Mouse (Mus musculus): ENCODE measurements around the gene Pcdh9. TPM values are rescaled to one million over a fixed set of nuclear protein-coding genes. Genes with fewer than 3 reads are reported as not detected.
A peak's percentile ranks its signal among the peaks of the same experiment; 100 is the strongest.

The Pcdh9 gene
- polyA plus RNA-seq, 1 experiment from 2014 or later = 33.7 TPM

- Histone ChIP-seq H3K27me3 (replicated peaks; ENCODE audit: control insufficient read depth, insufficient read depth, low read length) (no peaks in the 10 kb centered on the region), H3K27ac (replicated peaks; ENCODE audit: low read depth, low read length) (no peak overlapping the region), H3K4me2 (ENCODE audit: low read depth, low read length) (no peak overlapping the region), H3K4me3 (ENCODE audit: low read depth, low read length) (no peak overlapping the region), H3K9ac (ENCODE audit: low read depth, low read length) (no peak overlapping the region), H3K4me1 (ENCODE audit: control insufficient read depth, insufficient read depth, low read length) (no peaks in the 10 kb centered on the region), H3K36me3 (ENCODE audit: control insufficient read depth, insufficient read depth, low read length) (no peaks in the 10 kb centered on the region), H3K9me3 (ENCODE audit: control insufficient read depth, low read length) (no peaks in the 10 kb centered on the region)
- 70% methylated on average over 2 of the region's 2 CpGs for WGBS
- ATAC-seq (ENCODE audit: low read depth) = no peak
- peak; percentile 6 for DNase-seq (ENCODE audit: low spot score)
Measured at GRCm38 (mm10) chr14:93762855-93763254, 127.6 kb downstream of the Pcdh9 start.

GRCm38 (mm10) chr14:93734077-93734673, 156.3 kb downstream of the Pcdh9 start:
- H3K4me3 ChIP-seq (ENCODE audit: low read depth, low read length) = no peak overlapping the region
- no peaks in the 10 kb centered on the region for H3K9me3 ChIP-seq (ENCODE audit: control insufficient read depth, low read length)
- peak; percentile 50 for ATAC-seq (ENCODE audit: low read depth)
- H3K9ac ChIP-seq (ENCODE audit: low read depth, low read length) = no peak overlapping the region
- no peaks in the 10 kb centered on the region for H3K27me3 ChIP-seq (replicated peaks; ENCODE audit: control insufficient read depth, insufficient read depth, low read length)
- peak; percentile 50 for DNase-seq (ENCODE audit: low spot score)
- H3K27ac ChIP-seq (replicated peaks; ENCODE audit: low read depth, low read length) = no peak overlapping the region
- H3K4me2 ChIP-seq (ENCODE audit: low read depth, low read length) = no peak overlapping the region
- H3K36me3 ChIP-seq (ENCODE audit: control insufficient read depth, insufficient read depth, low read length) = no peaks in the 10 kb centered on the region
- WGBS = 55% methylated on average over 10 of the region's 10 CpGs
- no peaks in the 10 kb centered on the region for H3K4me1 ChIP-seq (ENCODE audit: control insufficient read depth, insufficient read depth, low read length)

GRCm38 (mm10) chr14:93725798-93726197, 164.7 kb downstream of the Pcdh9 start:
- Histone ChIP-seq H3K27ac (replicated peaks; ENCODE audit: low read depth, low read length) (no peak overlapping the region), H3K36me3 (ENCODE audit: control insufficient read depth, insufficient read depth, low read length) (no peaks in the 10 kb centered on the region), H3K9me3 (ENCODE audit: control insufficient read depth, low read length) (no peaks in the 10 kb centered on the region), H3K4me1 (ENCODE audit: control insufficient read depth, insufficient read depth, low read length) (no peaks in the 10 kb centered on the region), H3K27me3 (replicated peaks; ENCODE audit: control insufficient read depth, insufficient read depth, low read length) (no peaks in the 10 kb centered on the region), H3K9ac (ENCODE audit: low read depth, low read length) (no peak overlapping the region), H3K4me2 (ENCODE audit: low read depth, low read length) (no peak overlapping the region), H3K4me3 (ENCODE audit: low read depth, low read length) (no peak overlapping the region)
- ATAC-seq (ENCODE audit: low read depth) (no peak), DNase-seq (ENCODE audit: low spot score) (no peak)
- WGBS = 34% methylated on average over 1 of the region's 1 CpGs

- no peak overlapping the region for H3K4me3 ChIP-seq (ENCODE audit: low read depth, low read length)
- H3K9ac ChIP-seq (ENCODE audit: low read depth, low read length) = no peak overlapping the region
Measured at GRCm38 (mm10) chr14:93719208-93719607, 171.3 kb downstream of the Pcdh9 start.

GRCm38 (mm10) chr14:93713250-93713935, 177.1 kb downstream of the Pcdh9 start:
- WGBS = 72% methylated on average over 12 of the region's 12 CpGs

More at GRCm38 (mm10) chr14:93719208-93719607, 171.3 kb downstream of the Pcdh9 start:
- DNase-seq (ENCODE audit: low spot score) = no peak
- H3K36me3 ChIP-seq (ENCODE audit: control insufficient read depth, insufficient read depth, low read length) = no peaks in the 10 kb centered on the region
- no peaks in the 10 kb centered on the region for H3K9me3 ChIP-seq (ENCODE audit: control insufficient read depth, low read length)
- ATAC-seq (ENCODE audit: low read depth) = no peak
- H3K4me1 ChIP-seq (ENCODE audit: control insufficient read depth, insufficient read depth, low read length) = no peaks in the 10 kb centered on the region
- no peak overlapping the region for H3K27ac ChIP-seq (replicated peaks; ENCODE audit: low read depth, low read length)
- H3K4me2 ChIP-seq (ENCODE audit: low read depth, low read length) = no peak overlapping the region
- no peaks in the 10 kb centered on the region for H3K27me3 ChIP-seq (replicated peaks; ENCODE audit: control insufficient read depth, insufficient read depth, low read length)
- 81% methylated on average over 1 of the region's 1 CpGs for WGBS

GRCm38 (mm10) chr14:93708651-93709050, 181.8 kb downstream of the Pcdh9 start:
- Histone ChIP-seq H3K36me3 (ENCODE audit: control insufficient read depth, insufficient read depth, low read length) (no peaks in the 10 kb centered on the region), H3K4me1 (ENCODE audit: control insufficient read depth, insufficient read depth, low read length) (no peaks in the 10 kb centered on the region), H3K9ac (ENCODE audit: low read depth, low read length) (no peak overlapping the region), H3K27me3 (replicated peaks; ENCODE audit: control insufficient read depth, insufficient read depth, low read length) (no peaks in the 10 kb centered on the region), H3K9me3 (ENCODE audit: control insufficient read depth, low read length) (no peaks in the 10 kb centered on the region), H3K4me2 (ENCODE audit: low read depth, low read length) (no peak overlapping the region), H3K4me3 (ENCODE audit: low read depth, low read length) (no peak overlapping the region), H3K27ac (replicated peaks; ENCODE audit: low read depth, low read length) (no peak overlapping the region)
- 55% methylated on average over 3 of the region's 3 CpGs for WGBS
- DNase-seq (ENCODE audit: low spot score) = no peak
- ATAC-seq (ENCODE audit: low read depth) = no peak

More at GRCm38 (mm10) chr14:93713250-93713935, 177.1 kb downstream of the Pcdh9 start:
- Histone ChIP-seq H3K27ac (replicated peaks; ENCODE audit: low read depth, low read length) (no peak overlapping the region), H3K27me3 (replicated peaks; ENCODE audit: control insufficient read depth, insufficient read depth, low read length) (no peaks in the 10 kb centered on the region), H3K9ac (ENCODE audit: low read depth, low read length) (no peak overlapping the region), H3K9me3 (ENCODE audit: control insufficient read depth, low read length) (no peaks in the 10 kb centered on the region), H3K36me3 (ENCODE audit: control insufficient read depth, insufficient read depth, low read length) (no peaks in the 10 kb centered on the region), H3K4me3 (ENCODE audit: low read depth, low read length) (no peak overlapping the region), H3K4me1 (ENCODE audit: control insufficient read depth, insufficient read depth, low read length) (no peaks in the 10 kb centered on the region), H3K4me2 (ENCODE audit: low read depth, low read length) (no peak overlapping the region)
- DNase-seq (ENCODE audit: low spot score) (no peak), ATAC-seq (ENCODE audit: low read depth) (no peak)

- ATAC-seq (ENCODE audit: low read depth) = no peak
- peak overlapping the region; percentile 23; the same call in 1 of the 2 replicates for H3K4me2 ChIP-seq (ENCODE audit: low read depth, low read length)
Measured at GRCm38 (mm10) chr14:93701385-93702101, 188.9 kb downstream of the Pcdh9 start.

GRCm38 (mm10) chr14:93700916-93701315, 189.6 kb downstream of the Pcdh9 start:
- Histone ChIP-seq H3K4me1 (ENCODE audit: control insufficient read depth, insufficient read depth, low read length) (no peaks in the 10 kb centered on the region), H3K4me3 (ENCODE audit: low read depth, low read length) (no peak overlapping the region), H3K9ac (ENCODE audit: low read depth, low read length) (no peak overlapping the region), H3K4me2 (ENCODE audit: low read depth, low read length) (no peak overlapping the region), H3K27ac (replicated peaks; ENCODE audit: low read depth, low read length) (no peak overlapping the region), H3K27me3 (replicated peaks; ENCODE audit: control insufficient read depth, insufficient read depth, low read length) (no peaks in the 10 kb centered on the region), H3K36me3 (ENCODE audit: control insufficient read depth, insufficient read depth, low read length) (no peaks in the 10 kb centered on the region), H3K9me3 (ENCODE audit: control insufficient read depth, low read length) (no peaks in the 10 kb centered on the region)
- no peak for DNase-seq (ENCODE audit: low spot score)
- WGBS = 74% methylated on average over 1 of the region's 1 CpGs
- no peak for ATAC-seq (ENCODE audit: low read depth)

More at GRCm38 (mm10) chr14:93701385-93702101, 188.9 kb downstream of the Pcdh9 start:
- Histone ChIP-seq H3K36me3 (ENCODE audit: control insufficient read depth, insufficient read depth, low read length) (no peaks in the 10 kb centered on the region), H3K27ac (replicated peaks; ENCODE audit: low read depth, low read length) (no peak overlapping the region), H3K9ac (ENCODE audit: low read depth, low read length) (no peak overlapping the region), H3K4me3 (ENCODE audit: low read depth, low read length) (no peak overlapping the region), H3K9me3 (ENCODE audit: control insufficient read depth, low read length) (no peaks in the 10 kb centered on the region), H3K4me1 (ENCODE audit: control insufficient read depth, insufficient read depth, low read length) (no peaks in the 10 kb centered on the region), H3K27me3 (replicated peaks; ENCODE audit: control insufficient read depth, insufficient read depth, low read length) (no peaks in the 10 kb centered on the region)
- WGBS = 54% methylated on average over 12 of the region's 12 CpGs
- peak; percentile 23 for DNase-seq (ENCODE audit: low spot score)

Measured in embryonic facial prominence, embryonic 14.5 days (tissue).